Mouse (Mus musculus) cerebellum, postnatal 10 days (tissue): Measurements from ENCODE around the gene Cby1.

Source experiments
- DNase-seq, 2 experiments: peaks; one replicate each; pipeline ENCODE4 v3.0.0; 2021; ENCODE audit warnings: mixed read lengths in 2 of 2

Gene Cby1

GRCm38 (mm10) chr15:79708229-79708822, 49.3 kb downstream of the Cby1 start:
- no peak for DNase-seq

GRCm38 (mm10) chr15:79715646-79716045, 56.6 kb downstream of the Cby1 start:
- DNase-seq = peak; percentile 38 to 39

GRCm38 (mm10) chr15:79716710-79717109, 57.7 kb downstream of the Cby1 start:
- DNase-seq = peak; percentile 44 to 54
